Mouse (Mus musculus) heart, postnatal 14 days (tissue): ENCODE measurements at regions not wholly inside any gene's neighbourhood (a gene's known extent, or its start where the extent isn't known, plus 50 kb on each side); places are given as distances from the start of the nearest gene placed in this dataset.
A peak's percentile ranks its signal among the peaks of the same experiment; 100 is the strongest.
"Not testable (repeated sequence)": the region's sequence is repeated elsewhere in the genome, so short reads cannot be mapped to it uniquely, and the experiment has no call there.

Source experiments
- DNase-seq, 2 experiments: peaks; one replicate each; pipeline ENCODE4 v3.0.0; 2021 to 2022
- intact Hi-C: fragments of 180-260 bp; cut with DNase I; formaldehyde crosslinking; loops from one replicate; pipeline ENCODE4 v1.15.1; 2025

GRCm38 (mm10) chr16:51169294-51169693 is 578.3 kb upstream of the Ccdc54 start:
- no peak for DNase-seq

GRCm38 (mm10) chr16:51160768-51161167 is 569.8 kb upstream of the Ccdc54 start:
- intact Hi-C loops = no loop called here
- DNase-seq = no peak

More at GRCm38 (mm10) chr16:51169294-51169693, 578.3 kb upstream of the Ccdc54 start:
- intact Hi-C loops = no loop called here

- intact Hi-C loops = no loop called here
- DNase-seq = no peak
These were observed 547.6 kb upstream of the Ccdc54 start for GRCm38 (mm10) chr16:51138575-51138974.

- DNase-seq = no peak
- intact Hi-C loops = loop anchor here (10.0 kb wide), 1 partner anchor 255 kb away; no protein-coding TSS in a partner anchor
These were observed 528.9 kb upstream of the Ccdc54 start for GRCm38 (mm10) chr16:51119835-51120234.

- intact Hi-C loops = loop anchor here (10.0 kb wide), 1 partner anchor 256 kb away; no protein-coding TSS in a partner anchor
- no peak for DNase-seq
These were observed 527.4 kb upstream of the Ccdc54 start for GRCm38 (mm10) chr16:51118365-51118764.

- intact Hi-C loops = loop anchor here (10.0 kb wide), 1 partner anchor 257 kb away; no protein-coding TSS in a partner anchor
- no peak for DNase-seq
These were observed 526.9 kb upstream of the Ccdc54 start for GRCm38 (mm10) chr16:51117836-51118235.

- intact Hi-C loops = loop anchor here (10.0 kb wide), 1 partner anchor 265 kb away; no protein-coding TSS in a partner anchor
- no peak for DNase-seq
These were observed 518.9 kb upstream of the Ccdc54 start for GRCm38 (mm10) chr16:51109864-51110263.

GRCm38 (mm10) chr16:51107421-51107820 is 516.5 kb upstream of the Ccdc54 start:
- intact Hi-C loops = no loop called here

GRCm38 (mm10) chr16:51086556-51086955 is 495.6 kb upstream of the Ccdc54 start:
- intact Hi-C loops = no loop called here
- no peak for DNase-seq

More at GRCm38 (mm10) chr16:51107421-51107820, 516.5 kb upstream of the Ccdc54 start:
- no peak for DNase-seq

GRCm38 (mm10) chr16:51080146-51080545 is 489.2 kb upstream of the Ccdc54 start:
- no peak for DNase-seq
- intact Hi-C loops = no loop called here

- DNase-seq = peak in 1 of 2 experiments; percentile 16
- intact Hi-C loops = no loop called here
These were observed 457.7 kb upstream of the Ccdc54 start for GRCm38 (mm10) chr16:51048650-51049049.

GRCm38 (mm10) chr16:51048169-51048568 is 457.2 kb upstream of the Ccdc54 start:
- DNase-seq = no peak
- intact Hi-C loops = no loop called here

- DNase-seq = no peak
- intact Hi-C loops = no loop called here
These were observed 450.4 kb upstream of the Ccdc54 start for GRCm38 (mm10) chr16:51041311-51041710.

- intact Hi-C loops = no loop called here
- DNase-seq = no peak
These were observed 411.9 kb upstream of the Ccdc54 start for GRCm38 (mm10) chr16:51002876-51003275.

GRCm38 (mm10) chr16:50964395-50964794 is 373.4 kb upstream of the Ccdc54 start:
- intact Hi-C loops = no loop called here

GRCm38 (mm10) chr16:50944091-50944490 is 353.1 kb upstream of the Ccdc54 start:
- intact Hi-C loops = no loop called here
- no peak for DNase-seq

More at GRCm38 (mm10) chr16:50964395-50964794, 373.4 kb upstream of the Ccdc54 start:
- no peak for DNase-seq

GRCm38 (mm10) chr16:50943581-50943980 is 352.6 kb upstream of the Ccdc54 start:
- intact Hi-C loops = not testable (repeated sequence)

GRCm38 (mm10) chr16:50942291-50942690 is 351.3 kb upstream of the Ccdc54 start:
- intact Hi-C loops = no loop called here
- no peak for DNase-seq

More at GRCm38 (mm10) chr16:50943581-50943980, 352.6 kb upstream of the Ccdc54 start:
- not testable (repeated sequence) for DNase-seq

GRCm38 (mm10) chr16:50939316-50939715 is 348.4 kb upstream of the Ccdc54 start:
- intact Hi-C loops = no loop called here
- DNase-seq = no peak

GRCm38 (mm10) chr16:50907732-50908131 is 316.8 kb upstream of the Ccdc54 start:
- DNase-seq = no peak
- intact Hi-C loops = no loop called here

GRCm38 (mm10) chr16:50899151-50899550 is 308.2 kb upstream of the Ccdc54 start:
- intact Hi-C loops = no loop called here
- DNase-seq = no peak

- DNase-seq = no peak
- intact Hi-C loops = no loop called here
These were observed 287.0 kb upstream of the Ccdc54 start for GRCm38 (mm10) chr16:50877926-50878325.

- no peak for DNase-seq
- intact Hi-C loops = no loop called here
These were observed 280.4 kb upstream of the Ccdc54 start for GRCm38 (mm10) chr16:50871318-50871717.
